Mouse (Mus musculus): ENCODE data around the gene Gm5105.

Gm5105 gene

GRCm38 (mm10) chr3:138026286-138026685, 40.9 kb downstream of the Gm5105 start:
- DNase-seq (ENCODE audit: low spot score), result no peak

- no peak for DNase-seq (ENCODE audit: low spot score)
Measured at GRCm38 (mm10) chr3:138022651-138023050, 44.5 kb downstream of the Gm5105 start.

- DNase-seq (ENCODE audit: low spot score), result no peak
Measured at GRCm38 (mm10) chr3:138022003-138022402, 45.2 kb downstream of the Gm5105 start.

- no peak for DNase-seq (ENCODE audit: low spot score)
Measured at GRCm38 (mm10) chr3:138016810-138017209, 50.4 kb downstream of the Gm5105 start.

GRCm38 (mm10) chr3:138014725-138015124, 52.5 kb downstream of the Gm5105 start:
- DNase-seq (ENCODE audit: low spot score), result no peak

GRCm38 (mm10) chr3:138012351-138012750, 54.8 kb downstream of the Gm5105 start:
- no peak for DNase-seq (ENCODE audit: low spot score)

- no peak for DNase-seq (ENCODE audit: low spot score)
Measured at GRCm38 (mm10) chr3:138008152-138008551, 59.0 kb downstream of the Gm5105 start.

- no peak for DNase-seq (ENCODE audit: low spot score)
Measured at GRCm38 (mm10) chr3:138006896-138007295, 60.3 kb downstream of the Gm5105 start.

GRCm38 (mm10) chr3:138003264-138003663, 63.9 kb downstream of the Gm5105 start:
- no peak for DNase-seq (ENCODE audit: low spot score)

GRCm38 (mm10) chr3:138002545-138002944, 64.6 kb downstream of the Gm5105 start:
- DNase-seq (ENCODE audit: low spot score), result no peak

- DNase-seq (ENCODE audit: low spot score), result no peak
Measured at GRCm38 (mm10) chr3:138001865-138002264, 65.3 kb downstream of the Gm5105 start.

GRCm38 (mm10) chr3:138000724-138001069, 66.5 kb downstream of the Gm5105 start:
- DNase-seq (ENCODE audit: low spot score), result no peak

- no peak for DNase-seq (ENCODE audit: low spot score)
Measured at GRCm38 (mm10) chr3:138000062-138000723, 67.0 kb downstream of the Gm5105 start.

- no peak for DNase-seq (ENCODE audit: low spot score)
Measured at GRCm38 (mm10) chr3:137999224-137999790, 67.9 kb downstream of the Gm5105 start.

All from retina, embryonic 14.5 days (tissue).